Mouse (Mus musculus) midbrain, postnatal 0 days (tissue): Measurements from ENCODE around the gene Gnptg. TPM values are rescaled to one million over a fixed set of nuclear protein-coding genes. Genes with fewer than 3 reads are reported as not detected.

Experiments
- ATAC-seq: fragments of 200-750 bp; cut with Nextera tagmentation; 2 replicates; pipeline ENCODE4 v1.8.0; 2017; ENCODE audit warnings: moderate number of reproducible peaks, mild to moderate bottlenecking, moderate TSS enrichment, moderate library complexity; ENCODE audit not compliant: low FRiP score
- DNase-seq: peaks from one replicate; pipeline ENCODE4 v3.0.0-alpha.2; 2015; ENCODE audit warnings: low spot score
- H3K27ac ChIP-seq: fragments of 300-500 bp; sonication (generic); 2 replicates; pipeline ENCODE4 v1.5.1; 2014; ENCODE audit warnings: low read depth, mild to moderate bottlenecking, low read length, mixed read lengths
- H3K27me3 ChIP-seq: fragments of 300-500 bp; sonication (generic); 2 replicates; pipeline ENCODE4 v1.6.1; 2014; ENCODE audit warnings: low read length, control low read depth, mixed read lengths; ENCODE audit not compliant: insufficient read depth
- H3K36me3 ChIP-seq: fragments of 300-500 bp; sonication (generic); 2 replicates; pipeline ENCODE4 v1.6.1; 2014; ENCODE audit warnings: low read length, control low read depth, mixed read lengths; ENCODE audit not compliant: insufficient read depth
- H3K4me1 ChIP-seq: fragments of 300-500 bp; sonication (generic); 2 replicates; pipeline ENCODE4 v1.6.1; 2014; ENCODE audit warnings: mild to moderate bottlenecking, control low read depth, antibody characterized with exemption, low read length, mixed read lengths; ENCODE audit not compliant: insufficient read depth
- H3K4me2 ChIP-seq: fragments of 300-500 bp; sonication (generic); 2 replicates; pipeline ENCODE4 v1.6.1; 2014; ENCODE audit warnings: low read depth, mild to moderate bottlenecking, low read length, mixed read lengths; ENCODE audit not compliant: poor library complexity, severe bottlenecking
- H3K4me3 ChIP-seq: fragments of 300-500 bp; sonication (generic); 2 replicates; pipeline ENCODE4 v1.5.1; 2014; ENCODE audit warnings: low read depth, mild to moderate bottlenecking, low read length, moderate library complexity
- H3K9ac ChIP-seq: fragments of 300-500 bp; sonication (generic); replicated peaks from 2 replicates; pipeline ENCODE4 v1.6.1; 2014; ENCODE audit warnings: mild to moderate bottlenecking, low read length, moderate library complexity, mixed read lengths; ENCODE audit not compliant: poor library complexity, severe bottlenecking
- H3K9me3 ChIP-seq: fragments of 300-500 bp; sonication (generic); 2 replicates; pipeline ENCODE4 v1.6.1; 2016; ENCODE audit warnings: low read length, control low read depth
- CTCF ChIP-seq: IDR thresholded peaks from 2 replicates; pipeline ENCODE4 v1.5.1; 2016; ENCODE audit warnings: antibody characterized with exemption, mild to moderate bottlenecking
- WGBS: fragments of 180-500 bp; shearing (Covaris S2); extraction: QIAGEN DNeasy Blood & Tissue Kit; methylation state at CpG from one replicate; pipeline ENCODE4 v1.1.7; 2014; 5-methylcytosine and 5-hydroxymethylcytosine counted together
- polyA plus RNA-seq: library from polyadenylated mRNA; unstranded; fragments of >200 nt; fragmentation: Nextera tagmentation; extraction: Ambion mirVana; gene quantifications from 2 replicates; pipeline ENCODE4 v1.2.1, GENCODE M21; 2015
- total RNA-seq: library from RNA; depleted of rRNA; stranded (reverse); fragments of >200 nt; gene quantifications from 2 replicates; pipeline ENCODE4 v1.2.3, GENCODE M21; 2014; rRNA removed

Gnptg gene
- total RNA-seq (97.2 and 104 TPM in 2 replicates), polyA plus RNA-seq (127 and 134 TPM in 2 replicates)

GRCm38 (mm10) chr17:25239695-25240636 lies at the start of gene Gnptg, which contains the start of gene Tsr3:
TSS of gene Gnptg (minus strand) at chr17:25240124.
TSS of gene Tsr3 (plus strand) at chr17:25240170.
- H3K27me3 ChIP-seq: no peaks in the 10 kb centered on the region
- H3K36me3 ChIP-seq: peaks cover 36% of the 10 kb centered on the region
- peak within 1 kb of the TSS; percentile 93 for H3K9ac ChIP-seq
- under 1% methylated on average over 80 of the region's 80 CpGs for WGBS
- no peaks in the 10 kb centered on the region for H3K9me3 ChIP-seq
- peak within 1 kb of the TSS; percentile 98 for H3K4me2 ChIP-seq
- H3K27ac ChIP-seq: peak within 1 kb of the TSS; percentile 82
- ATAC-seq: peak; percentile 84
- TF ChIP-seq CTCF: no peak
- DNase-seq: peak; percentile 93
- peaks cover 12% of the 10 kb centered on the region for H3K4me1 ChIP-seq
- H3K4me3 ChIP-seq: peak within 1 kb of the TSS; percentile 98

GRCm38 (mm10) chr17:25288842-25289241 lies 48.9 kb upstream of the Gnptg start:
- peak; percentile 78 for TF ChIP-seq CTCF
- H3K4me3 ChIP-seq: no peak overlapping the region
- no peak overlapping the region for H3K27ac ChIP-seq
- WGBS: 26% methylated on average over 4 of the region's 4 CpGs
- no peaks in the 10 kb centered on the region for H3K27me3 ChIP-seq
- H3K4me2 ChIP-seq: no peak overlapping the region
- H3K9ac ChIP-seq: no peak overlapping the region
- H3K36me3 ChIP-seq: no peaks in the 10 kb centered on the region
- H3K4me1 ChIP-seq: no peaks in the 10 kb centered on the region
- DNase-seq: peak; percentile 65
- no peaks in the 10 kb centered on the region for H3K9me3 ChIP-seq
- no peak for ATAC-seq

- Histone ChIP-seq H3K9ac (no peak overlapping the region), H3K4me2 (no peak overlapping the region), H3K4me1 (no peaks in the 10 kb centered on the region), H3K27me3 (no peaks in the 10 kb centered on the region), H3K9me3 (no peaks in the 10 kb centered on the region), H3K4me3 (no peak overlapping the region), H3K36me3 (no peaks in the 10 kb centered on the region), H3K27ac (no peak overlapping the region)
- DNase-seq (peak; percentile 76), ATAC-seq (no peak)
- TF ChIP-seq CTCF: peak; percentile 84
- WGBS: 22% methylated on average over 3 of the region's 3 CpGs
Measured at GRCm38 (mm10) chr17:25285033-25285432, 45.1 kb upstream of the Gnptg start.

- WGBS: 44% methylated on average over 11 of the region's 11 CpGs
- DNase-seq: no peak
Measured at GRCm38 (mm10) chr17:25282133-25282532, 42.2 kb upstream of the Gnptg start.

GRCm38 (mm10) chr17:25275833-25276232 lies 35.9 kb upstream of the Gnptg start:
- Histone ChIP-seq H3K4me1 (peaks cover 12% of the 10 kb centered on the region), H3K27me3 (no peaks in the 10 kb centered on the region), H3K4me2 (no peak overlapping the region), H3K4me3 (no peak overlapping the region), H3K9me3 (no peaks in the 10 kb centered on the region), H3K36me3 (no peaks in the 10 kb centered on the region), H3K9ac (no peak overlapping the region), H3K27ac (no peak overlapping the region)
- no peak for TF ChIP-seq CTCF
- ATAC-seq (no peak), DNase-seq (no peak)
- WGBS: 98% methylated on average over 3 of the region's 3 CpGs

More at GRCm38 (mm10) chr17:25282133-25282532, 42.2 kb upstream of the Gnptg start:
- Histone ChIP-seq H3K4me1 (no peaks in the 10 kb centered on the region), H3K4me3 (no peak overlapping the region), H3K36me3 (no peaks in the 10 kb centered on the region), H3K9ac (no peak overlapping the region), H3K27ac (no peak overlapping the region), H3K27me3 (no peaks in the 10 kb centered on the region), H3K4me2 (no peak overlapping the region), H3K9me3 (no peaks in the 10 kb centered on the region)
- no peak for TF ChIP-seq CTCF
- ATAC-seq: no peak
